Mouse (Mus musculus) spleen, adult 12 weeks (tissue): ENCODE data around the gene Tns3.
A peak's percentile ranks its signal among the peaks of the same experiment; 100 is the strongest.
"Not testable (repeated sequence)": the region's sequence is repeated elsewhere in the genome, so short reads cannot be mapped to it uniquely, and the experiment has no call there.

ENCODE experiments used
- DNase-seq: peaks from one replicate; pipeline ENCODE4 v3.0.0; 2022; ENCODE audit warnings: low spot score

Gene Tns3

GRCm38 (mm10) chr11:8575217-8576180 lies 88.8 kb downstream of the Tns3 start:
- no peak for DNase-seq

DNA sequence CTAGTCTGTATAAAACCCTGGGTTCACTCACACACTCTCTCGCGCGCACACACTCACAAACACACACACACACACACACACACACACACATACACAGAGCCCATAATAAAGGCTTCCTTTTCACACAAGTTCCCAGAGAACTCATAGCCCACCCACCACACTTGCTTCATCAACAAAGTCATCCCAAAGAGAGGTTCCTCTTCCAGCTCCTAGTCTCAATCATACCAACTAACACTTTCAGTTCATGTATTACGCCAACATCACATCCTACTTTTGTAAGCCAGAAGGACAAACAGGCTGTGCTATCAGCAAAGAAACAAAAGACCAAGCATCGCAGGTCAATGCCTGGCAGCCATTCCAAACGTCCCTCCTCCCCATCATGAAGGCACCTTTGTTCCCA lies 89.8 kb downstream of the Tns3 start:
- no peak for DNase-seq

DNA sequence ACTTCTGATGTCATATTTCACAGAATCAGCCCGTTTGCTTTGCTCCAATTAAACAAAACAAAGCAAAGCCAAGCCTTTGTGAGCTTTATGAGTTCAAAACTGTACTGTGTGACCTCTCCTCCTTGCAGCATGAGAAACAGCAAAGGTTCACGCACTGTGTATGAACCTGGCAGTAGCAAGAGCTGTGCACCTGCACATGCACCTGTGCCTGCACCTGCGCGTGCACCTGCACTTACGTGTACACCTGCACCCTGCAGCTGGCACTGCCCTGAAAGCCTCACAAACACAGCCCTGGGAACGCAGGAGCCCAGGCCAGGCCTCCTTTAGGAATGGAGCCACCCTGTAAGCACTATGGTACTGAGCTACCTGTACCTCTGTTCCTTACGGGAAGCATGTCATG lies 91.6 kb downstream of the Tns3 start:
- no peak for DNase-seq

GRCm38 (mm10) chr11:8569232-8570028 lies 94.9 kb downstream of the Tns3 start:
- DNase-seq: no peak

DNA sequence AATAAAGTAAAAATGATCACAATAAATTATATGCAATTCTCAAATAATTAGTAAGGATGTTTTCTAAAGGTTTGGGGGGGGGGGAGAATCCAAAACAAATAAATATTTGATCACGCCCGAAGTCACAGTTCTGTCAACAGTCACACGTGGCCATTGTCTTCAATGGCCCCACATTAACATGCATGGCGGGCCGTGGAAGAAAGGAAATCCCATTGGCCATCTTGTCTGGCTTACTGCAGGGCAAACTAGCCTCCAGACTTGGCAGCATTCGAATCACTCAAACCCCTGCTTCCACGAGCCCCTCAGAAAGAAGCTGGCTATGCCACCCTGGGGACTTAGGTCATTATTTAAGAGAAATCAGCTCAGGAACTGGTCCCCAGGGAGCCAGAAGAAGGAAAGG lies 95.5 kb downstream of the Tns3 start:
- DNase-seq: no peak

DNA sequence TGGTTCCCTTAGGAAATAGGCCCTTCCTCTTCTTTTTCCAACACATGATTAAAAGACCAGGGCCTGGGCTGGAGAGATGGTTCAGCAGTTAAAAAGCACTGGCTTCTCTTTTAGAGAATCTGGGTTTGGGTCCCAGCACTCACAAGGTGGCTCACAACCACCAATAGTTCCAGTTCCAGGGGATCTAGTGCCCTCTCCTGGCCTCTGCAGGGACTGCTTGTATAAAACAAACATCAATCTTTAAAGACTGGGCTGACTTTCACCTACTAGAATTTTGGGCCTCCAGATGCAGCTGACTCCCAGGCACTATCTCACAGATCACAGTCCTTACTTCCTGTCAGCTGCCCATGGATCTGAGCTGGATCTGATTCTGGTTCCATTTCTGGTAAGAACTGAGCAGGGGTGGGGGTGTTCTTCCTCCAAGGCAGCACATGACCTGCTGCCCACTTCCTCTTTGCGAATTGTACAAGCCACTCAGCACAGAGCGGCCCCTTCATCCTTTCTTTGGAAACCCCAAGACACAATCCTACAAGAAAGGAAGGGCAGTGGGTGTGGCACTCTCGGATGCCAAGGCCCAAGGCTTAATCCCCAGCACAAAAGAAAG lies 98.0 kb downstream of the Tns3 start:
- no peak for DNase-seq

- DNase-seq: no peak
These were observed 105.5 kb downstream of the Tns3 start for GRCm38 (mm10) chr11:8558761-8559282.

GRCm38 (mm10) chr11:8558258-8558657 lies 106.1 kb downstream of the Tns3 start:
- no peak for DNase-seq

GRCm38 (mm10) chr11:8557006-8557405 lies 107.3 kb downstream of the Tns3 start:
- no peak for DNase-seq

DNA sequence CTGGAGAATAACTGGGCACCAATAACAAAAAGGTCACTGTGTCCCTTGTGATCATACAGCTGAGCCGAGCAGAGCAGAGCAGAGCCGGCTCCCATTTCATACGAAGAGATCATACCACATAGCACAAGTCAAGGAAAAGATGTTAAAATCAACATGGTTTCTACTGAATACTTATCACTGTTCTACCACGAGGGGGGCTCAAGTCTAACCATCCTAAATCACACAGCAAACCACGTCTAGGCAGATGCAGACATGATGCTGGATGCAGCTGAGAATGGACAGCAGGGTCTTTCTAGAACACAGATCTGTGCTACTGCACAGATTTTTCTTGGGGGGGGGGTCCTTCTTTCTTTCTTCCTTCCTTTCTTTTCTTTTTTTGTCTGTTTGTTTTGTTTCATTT lies 112.6 kb downstream of the Tns3 start:
- no peak for DNase-seq

DNA sequence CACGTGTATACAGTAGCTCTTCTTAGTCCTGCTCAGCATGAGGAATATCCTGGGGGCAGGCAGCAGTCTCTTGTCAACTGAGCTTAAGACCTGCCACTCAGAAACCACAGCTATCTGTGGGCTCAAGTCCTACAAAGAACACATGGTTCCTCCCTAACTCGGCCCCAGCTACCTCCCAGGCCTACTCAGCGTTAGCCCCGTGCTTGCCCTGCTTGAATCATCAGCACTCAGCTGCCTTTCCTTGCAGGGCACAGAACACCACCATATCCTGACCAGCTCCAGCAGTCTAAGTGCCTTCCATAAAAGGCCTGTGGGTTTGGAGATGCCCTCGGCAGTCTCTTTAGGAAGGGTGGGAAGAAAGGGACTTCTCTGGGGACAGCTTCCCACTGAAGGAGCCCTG lies 116.7 kb downstream of the Tns3 start:
- DNase-seq: no peak

GRCm38 (mm10) chr11:8545798-8546197 lies 118.5 kb downstream of the Tns3 start:
- DNase-seq: no peak

- no peak for DNase-seq
These were observed 120.0 kb downstream of the Tns3 start for GRCm38 (mm10) chr11:8544355-8544754.

- DNase-seq: no peak
These were observed 123.0 kb downstream of the Tns3 start for GRCm38 (mm10) chr11:8541222-8541815.

GRCm38 (mm10) chr11:8539593-8540265 lies 124.6 kb downstream of the Tns3 start:
- no peak for DNase-seq

GRCm38 (mm10) chr11:8537013-8537614 lies 127.2 kb downstream of the Tns3 start:
- DNase-seq: no peak

DNA sequence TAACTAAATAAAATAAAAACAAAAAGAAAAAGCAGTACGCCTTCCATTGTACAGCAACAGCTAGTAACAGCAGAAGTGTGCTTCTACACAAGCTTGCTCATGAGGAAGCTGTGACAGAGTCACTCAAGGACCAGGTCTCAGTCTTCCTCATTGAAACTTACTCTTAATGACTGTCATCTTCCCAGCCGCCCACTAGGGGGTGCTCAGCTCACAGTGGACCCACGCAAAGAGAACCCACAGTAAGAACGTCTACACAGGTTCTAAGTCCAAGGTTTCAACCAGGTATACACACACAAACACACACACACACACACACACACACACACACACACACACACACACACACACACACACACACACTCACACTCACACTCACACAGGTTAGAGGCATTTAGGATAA lies 129.4 kb downstream of the Tns3 start:
- peak; percentile 18 for DNase-seq

DNA sequence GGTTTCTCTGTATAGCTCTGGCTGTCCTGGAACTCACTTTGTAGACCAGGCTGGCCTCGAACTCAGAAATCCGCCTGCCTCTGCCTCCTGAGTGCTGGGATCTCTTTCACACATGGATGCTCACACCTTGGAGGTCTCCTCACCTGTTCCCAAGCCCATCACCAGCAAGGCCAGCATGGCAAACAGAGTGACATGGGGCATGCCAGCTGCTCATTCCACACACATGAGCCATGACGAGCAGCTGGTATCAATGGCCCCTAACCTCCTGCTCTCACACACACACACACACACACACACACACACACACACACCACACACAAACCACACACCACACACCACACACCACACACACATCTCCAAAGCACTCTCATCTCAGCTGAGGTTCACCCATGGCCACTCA lies 131.6 kb downstream of the Tns3 start:
- DNase-seq: not testable (repeated sequence)

DNA sequence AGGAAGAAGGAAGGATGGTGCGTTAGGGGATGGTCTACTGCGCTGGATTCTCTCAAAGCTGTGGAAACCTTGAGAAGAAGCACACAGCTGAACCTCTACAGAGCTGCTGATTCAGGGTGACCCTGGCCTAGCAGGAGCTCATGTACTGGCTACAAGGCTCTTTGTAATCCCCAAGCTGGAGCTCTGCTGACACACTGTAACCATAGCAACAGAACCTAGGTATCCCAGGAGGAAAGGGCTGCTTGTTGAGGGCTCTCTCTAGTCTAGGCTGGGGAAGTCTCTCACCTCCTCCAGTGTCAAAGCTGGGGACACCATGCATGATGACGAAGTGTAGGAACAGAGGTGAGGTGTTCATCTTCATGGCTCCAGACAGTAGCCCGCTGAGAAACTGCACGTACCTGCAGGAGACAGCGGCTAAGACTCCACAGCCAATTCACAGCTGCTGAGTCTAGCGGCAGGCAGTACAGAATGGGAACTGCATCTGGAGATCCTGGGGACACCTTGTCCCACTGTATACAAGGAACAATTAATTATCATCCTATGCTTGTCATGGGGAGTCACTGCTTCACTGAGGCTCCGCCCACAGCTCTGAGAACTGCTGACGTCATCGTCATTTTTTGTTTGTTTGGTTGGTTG lies 132.1 kb downstream of the Tns3 start:
- no peak for DNase-seq

- no peak for DNase-seq
These were observed 133.8 kb downstream of the Tns3 start for GRCm38 (mm10) chr11:8530506-8530905.

GRCm38 (mm10) chr11:8530036-8530435 lies 134.3 kb downstream of the Tns3 start:
- DNase-seq: no peak
